Mouse (Mus musculus) neural tube, embryonic 11.5 days (tissue): ENCODE results near the gene Bysl. TPM values are rescaled to one million over a fixed set of nuclear protein-coding genes. Genes with fewer than 3 reads are reported as not detected.
"Not testable (repeated sequence)": the region's sequence is repeated elsewhere in the genome, so short reads cannot be mapped to it uniquely, and the experiment has no call there.

Experiments
- ATAC-seq: fragments of 200-750 bp; cut with Nextera tagmentation; 2 replicates; pipeline ENCODE4 v1.8.0; 2017; ENCODE audit warnings: moderate number of reproducible peaks, mild to moderate bottlenecking, moderate TSS enrichment, moderate library complexity; ENCODE audit not compliant: insufficient read depth, low FRiP score, low TSS enrichment
- DNase-seq: peaks from one replicate; pipeline ENCODE4 v3.0.0-alpha.2; 2015; ENCODE audit warnings: low spot score
- H3K27ac ChIP-seq: fragments of 300-500 bp; sonication (generic); 2 replicates; pipeline ENCODE4 v1.5.1; 2014; ENCODE audit warnings: low read depth, mild to moderate bottlenecking, low read length
- H3K27me3 ChIP-seq: fragments of 300-500 bp; sonication (generic); 2 replicates; pipeline ENCODE4 v1.6.1; 2014; ENCODE audit warnings: mild to moderate bottlenecking, low read length, mixed read lengths; ENCODE audit not compliant: control insufficient read depth, insufficient read depth
- H3K36me3 ChIP-seq: fragments of 300-500 bp; sonication (generic); 2 replicates; pipeline ENCODE4 v1.6.1; 2014; ENCODE audit warnings: mild to moderate bottlenecking, low read length, moderate library complexity, mixed read lengths; ENCODE audit not compliant: control insufficient read depth, insufficient read depth
- H3K4me1 ChIP-seq: fragments of 300-500 bp; sonication (generic); 2 replicates; pipeline ENCODE4 v1.6.1; 2014; ENCODE audit warnings: low read length, mixed read lengths; ENCODE audit not compliant: control insufficient read depth, insufficient read depth
- H3K4me2 ChIP-seq: fragments of 300-500 bp; sonication (generic); 2 replicates; pipeline ENCODE4 v1.6.1; 2014; ENCODE audit warnings: low read depth, mild to moderate bottlenecking, moderate library complexity
- H3K4me3 ChIP-seq: fragments of 300-500 bp; sonication (generic); 2 replicates; pipeline ENCODE4 v1.5.1; 2014; ENCODE audit warnings: low read depth, low read length
- H3K9ac ChIP-seq: fragments of 300-500 bp; sonication (generic); 2 replicates; pipeline ENCODE4 v1.6.1; 2014; ENCODE audit warnings: mild to moderate bottlenecking, low read length
- H3K9me3 ChIP-seq: fragments of 300-500 bp; sonication (generic); 2 replicates; pipeline ENCODE4 v1.6.1; 2016; ENCODE audit warnings: low read length; ENCODE audit not compliant: control insufficient read depth
- WGBS: fragments of 180-500 bp; shearing (Covaris S2); extraction: QIAGEN DNeasy Blood & Tissue Kit; methylation state at CpG from one replicate; pipeline ENCODE4 v1.1.7; 2014; 5-methylcytosine and 5-hydroxymethylcytosine counted together
- polyA plus RNA-seq: library from polyadenylated mRNA; unstranded; fragments of >200 nt; fragmentation: Nextera tagmentation; extraction: Ambion mirVana; gene quantifications from 2 replicates; pipeline ENCODE4 v1.2.1, GENCODE M21; 2014

The Bysl gene
- polyA plus RNA-seq, 1 experiment from 2014 or later: 37.9 TPM

DNA sequence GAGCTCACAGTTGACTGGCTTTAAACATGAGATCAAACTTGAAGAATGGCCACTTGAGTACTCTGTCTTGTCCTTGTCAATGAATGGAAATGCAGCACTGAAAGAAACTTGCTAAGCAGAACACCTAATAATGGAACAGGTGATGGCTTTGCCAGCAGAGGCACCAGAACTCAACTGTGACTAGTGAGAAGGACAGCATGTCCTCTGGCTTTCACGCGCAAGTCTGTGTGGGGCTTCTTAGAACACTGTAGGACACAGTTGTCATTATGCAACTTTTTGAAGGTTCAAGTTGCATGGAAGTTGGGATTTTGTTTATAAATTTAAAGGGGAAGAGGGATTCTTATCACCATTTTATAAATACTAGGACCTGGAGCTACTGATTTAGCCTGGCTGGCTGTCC is 13.8 kb upstream of the Bysl start:
- Histone ChIP-seq H3K9ac (no peak overlapping the region), H3K27ac (no peak overlapping the region), H3K27me3 (no peaks in the 10 kb centered on the region), H3K4me2 (no peak overlapping the region), H3K4me1 (peaks cover 4% of the 10 kb centered on the region; the same call in 1 of the 2 replicates), H3K36me3 (peaks cover 12% of the 10 kb centered on the region), H3K4me3 (no peak overlapping the region), H3K9me3 (no peaks in the 10 kb centered on the region)
- WGBS: 100% methylated on average over 2 of the region's 2 CpGs
- no peak for DNase-seq
- no peak for ATAC-seq

DNA sequence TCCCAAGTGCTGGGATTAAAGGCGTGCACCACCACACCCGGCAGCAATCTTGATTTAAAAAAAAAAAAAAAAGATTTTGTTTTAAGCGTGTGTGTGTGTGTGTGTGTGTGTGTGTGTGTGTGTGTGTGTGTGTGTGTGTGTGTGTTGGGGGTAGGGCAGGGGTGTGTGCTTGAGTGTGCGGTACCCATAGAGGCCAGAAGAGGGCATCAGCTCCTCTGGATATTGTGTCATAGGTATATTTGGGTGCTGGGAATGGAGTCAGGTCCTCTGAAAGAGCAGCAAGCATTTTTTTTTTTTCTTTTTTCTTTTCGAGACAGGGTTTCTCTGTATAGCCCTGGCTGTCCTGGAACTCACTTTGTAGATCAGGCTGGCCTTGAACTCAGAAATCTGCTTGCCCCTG is 13.3 kb upstream of the Bysl start:
- not testable (repeated sequence) for H3K4me3 ChIP-seq, H3K4me2 ChIP-seq, H3K27me3 ChIP-seq, H3K9me3 ChIP-seq, H3K4me1 ChIP-seq, DNase-seq, ATAC-seq, H3K9ac ChIP-seq, H3K27ac ChIP-seq
- WGBS: 97% methylated on average over 5 of the region's 5 CpGs
- H3K36me3 ChIP-seq: peaks cover 12% of the 10 kb centered on the region

DNA sequence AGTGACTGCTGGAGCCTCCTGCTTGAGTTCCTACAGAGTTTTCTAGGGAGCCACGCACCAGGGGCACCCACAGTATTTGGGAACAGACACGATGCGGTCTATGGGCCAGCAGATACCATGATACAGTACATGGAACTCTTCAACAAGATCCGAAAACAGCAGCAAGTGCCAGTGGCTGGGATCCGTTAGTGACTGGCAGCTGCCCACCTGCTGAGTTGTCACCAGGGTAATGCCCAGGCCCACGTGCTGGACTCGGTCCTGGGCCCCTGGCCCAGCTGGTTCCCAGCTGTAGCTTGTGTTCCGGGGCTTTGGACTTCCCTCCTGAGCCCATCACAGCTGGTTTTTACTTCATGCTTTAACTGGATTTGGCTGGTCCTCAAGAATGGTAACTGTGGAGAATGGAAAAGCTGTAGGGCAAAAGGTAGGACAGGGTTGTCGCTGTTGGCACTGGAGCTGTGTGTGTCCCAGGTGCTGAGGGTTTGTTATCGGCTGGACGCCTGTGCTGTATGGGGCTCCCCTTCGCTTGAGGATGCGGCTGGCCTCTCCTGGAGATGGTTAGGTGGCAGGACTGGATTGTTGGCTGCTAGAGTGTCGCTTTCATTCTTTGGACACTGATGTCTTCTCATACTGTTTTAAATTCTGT is 11.7 kb upstream of the Bysl start:
- no peaks in the 10 kb centered on the region for H3K27me3 ChIP-seq
- no peak overlapping the region for H3K4me3 ChIP-seq
- ATAC-seq: no peak
- peaks cover 14% of the 10 kb centered on the region for H3K36me3 ChIP-seq
- H3K4me2 ChIP-seq: no peak overlapping the region
- no peaks in the 10 kb centered on the region for H3K9me3 ChIP-seq
- no peaks in the 10 kb centered on the region for H3K4me1 ChIP-seq
- no peak overlapping the region for H3K27ac ChIP-seq
- WGBS: 94% methylated on average over 14 of the region's 14 CpGs
- no peak for DNase-seq
- H3K9ac ChIP-seq: no peak overlapping the region

DNA sequence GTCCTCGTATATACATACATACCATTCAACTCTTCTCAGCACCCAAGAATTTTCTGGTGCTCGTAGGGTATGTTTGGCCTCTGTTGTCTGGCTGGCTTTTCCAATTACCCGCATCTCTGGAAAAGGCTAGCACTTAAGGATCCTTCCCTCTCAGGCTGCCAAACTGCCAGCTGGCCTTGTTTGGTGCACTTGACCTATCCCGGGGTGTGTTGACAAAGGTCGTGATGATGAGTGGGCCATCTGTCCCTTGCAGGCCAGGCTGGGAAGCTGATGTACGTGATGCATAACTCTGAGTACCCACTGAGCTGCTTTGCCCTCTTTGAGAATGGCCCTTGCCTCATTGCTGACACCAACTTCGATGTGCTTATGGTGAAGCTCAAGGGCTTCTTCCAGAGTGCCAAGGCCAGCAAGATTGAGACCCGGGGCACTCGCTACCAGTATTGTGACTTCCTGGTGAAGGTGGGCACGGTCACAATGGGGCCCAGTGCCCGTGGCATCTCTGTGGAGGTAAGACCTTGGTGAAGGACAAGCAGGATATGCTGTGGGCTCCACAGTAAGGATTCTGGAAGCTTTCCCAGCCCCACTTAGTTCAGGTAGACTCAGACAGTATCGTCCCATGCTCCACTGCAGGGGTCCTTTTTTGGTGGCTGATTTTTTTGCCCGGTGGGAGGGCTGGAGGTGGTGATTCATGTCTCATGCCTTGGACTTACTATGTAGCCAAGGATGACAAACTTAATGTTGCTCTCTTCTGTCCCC is 7.4 kb upstream of the Bysl start:
- H3K4me3 ChIP-seq: no peak overlapping the region
- peaks cover 14% of the 10 kb centered on the region for H3K36me3 ChIP-seq
- no peaks in the 10 kb centered on the region for H3K4me1 ChIP-seq
- WGBS: 86% methylated on average over 13 of the region's 13 CpGs
- no peaks in the 10 kb centered on the region for H3K9me3 ChIP-seq
- no peak overlapping the region for H3K27ac ChIP-seq
- ATAC-seq: no peak
- no peak overlapping the region for H3K4me2 ChIP-seq
- H3K9ac ChIP-seq: no peak overlapping the region
- DNase-seq: no peak
- no peaks in the 10 kb centered on the region for H3K27me3 ChIP-seq

DNA sequence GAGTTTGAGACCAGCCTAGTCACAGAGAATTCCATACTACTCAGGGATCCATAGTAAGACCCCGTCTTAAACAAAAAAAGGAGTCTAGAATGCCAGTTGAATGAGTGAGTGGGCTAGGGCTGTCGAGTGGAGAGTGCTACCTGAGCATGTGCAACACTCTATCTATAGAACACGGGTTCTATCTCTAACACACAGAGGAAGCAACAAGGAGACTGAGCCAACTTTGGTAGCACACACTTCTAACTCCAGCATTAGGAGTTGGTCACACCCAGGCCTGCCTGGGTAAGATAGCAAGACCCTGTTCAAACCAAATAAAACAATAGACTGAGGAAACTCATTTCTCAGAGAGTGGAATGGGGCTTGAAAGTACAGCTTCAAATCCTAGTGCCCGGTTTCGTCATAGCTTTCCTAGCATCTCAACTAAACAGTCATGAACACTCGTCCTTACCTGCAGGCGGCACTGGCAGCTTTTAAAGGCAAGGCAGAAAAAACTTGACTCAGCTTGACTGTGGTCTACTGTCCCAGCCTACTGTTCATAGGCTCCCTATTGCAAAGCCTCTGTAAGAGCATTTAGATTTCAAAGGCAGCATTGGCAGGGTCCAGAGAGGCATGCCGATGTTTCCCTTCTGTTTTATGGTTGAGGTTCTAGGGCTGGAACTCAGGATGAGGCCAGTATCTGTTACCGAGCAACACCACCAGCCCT is 6.5 kb upstream of the Bysl start:
- peaks cover 9% of the 10 kb centered on the region for H3K36me3 ChIP-seq
- WGBS: 93% methylated on average over 9 of the region's 9 CpGs

DNA sequence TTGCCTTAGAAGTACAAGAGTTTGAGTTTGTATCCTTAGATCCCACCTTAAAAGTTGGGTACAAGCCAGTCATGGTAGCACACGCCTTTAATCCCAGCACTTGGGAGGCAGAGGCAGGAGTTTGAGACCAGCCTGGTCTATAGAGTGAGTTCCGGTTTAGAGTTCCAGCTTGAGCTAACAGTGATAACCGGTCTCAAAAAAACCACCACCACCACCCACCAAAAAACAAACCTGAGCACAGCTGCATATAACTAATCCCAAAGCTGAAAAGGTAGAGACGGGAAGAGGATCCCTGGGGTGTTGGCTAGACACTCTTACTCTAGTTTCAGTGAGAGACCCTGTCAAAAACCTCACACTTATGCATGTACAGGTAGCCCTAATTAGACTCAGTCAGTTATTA is 5.4 kb upstream of the Bysl start:
- H3K9me3 ChIP-seq: no peaks in the 10 kb centered on the region
- no peak overlapping the region for H3K9ac ChIP-seq
- 89% methylated on average over 4 of the region's 4 CpGs for WGBS
- no peak overlapping the region for H3K27ac ChIP-seq
- ATAC-seq: no peak
- no peak overlapping the region for H3K4me2 ChIP-seq
- peaks cover 6% of the 10 kb centered on the region for H3K4me1 ChIP-seq
- H3K4me3 ChIP-seq: no peak overlapping the region
- H3K27me3 ChIP-seq: no peaks in the 10 kb centered on the region
- no peak for DNase-seq
- H3K36me3 ChIP-seq: peaks cover 4% of the 10 kb centered on the region

More for the DNA sequence above, 6.5 kb upstream of the Bysl start:
- Histone ChIP-seq H3K4me2 (no peak overlapping the region), H3K9ac (no peak overlapping the region), H3K27ac (no peak overlapping the region), H3K4me1 (peaks cover under 1% of the 10 kb centered on the region; the same call in 1 of the 2 replicates), H3K9me3 (no peaks in the 10 kb centered on the region), H3K27me3 (no peaks in the 10 kb centered on the region), H3K4me3 (no peak overlapping the region)
- no peak for ATAC-seq
- no peak for DNase-seq

DNA sequence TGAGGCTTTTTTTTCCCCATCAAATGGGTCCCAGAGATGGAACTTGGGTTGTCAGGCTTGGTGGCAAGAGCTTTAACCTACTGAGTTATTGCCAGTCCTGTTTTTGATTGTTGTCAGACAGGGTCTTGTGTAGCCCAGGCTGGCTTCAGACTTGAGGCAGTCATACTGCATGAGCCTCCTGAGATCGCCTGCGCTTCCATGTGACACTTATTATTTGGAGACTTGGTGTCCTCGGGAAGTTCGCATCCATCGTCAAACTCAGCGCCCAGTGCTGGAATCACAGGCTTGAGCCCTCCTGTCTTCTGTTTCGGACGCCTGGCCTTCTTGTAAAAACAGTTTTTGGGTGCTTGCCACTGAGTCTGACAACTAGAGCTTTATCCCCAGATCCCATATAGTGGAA is 4.8 kb upstream of the Bysl start:
- Histone ChIP-seq H3K4me3 (no peak overlapping the region), H3K27me3 (no peaks in the 10 kb centered on the region), H3K4me1 (peaks cover 6% of the 10 kb centered on the region), H3K4me2 (no peak overlapping the region), H3K9ac (no peak overlapping the region), H3K27ac (no peak overlapping the region), H3K36me3 (peaks cover 4% of the 10 kb centered on the region), H3K9me3 (no peaks in the 10 kb centered on the region)
- ATAC-seq (no peak), DNase-seq (no peak)
- WGBS: 97% methylated on average over 8 of the region's 8 CpGs

DNA sequence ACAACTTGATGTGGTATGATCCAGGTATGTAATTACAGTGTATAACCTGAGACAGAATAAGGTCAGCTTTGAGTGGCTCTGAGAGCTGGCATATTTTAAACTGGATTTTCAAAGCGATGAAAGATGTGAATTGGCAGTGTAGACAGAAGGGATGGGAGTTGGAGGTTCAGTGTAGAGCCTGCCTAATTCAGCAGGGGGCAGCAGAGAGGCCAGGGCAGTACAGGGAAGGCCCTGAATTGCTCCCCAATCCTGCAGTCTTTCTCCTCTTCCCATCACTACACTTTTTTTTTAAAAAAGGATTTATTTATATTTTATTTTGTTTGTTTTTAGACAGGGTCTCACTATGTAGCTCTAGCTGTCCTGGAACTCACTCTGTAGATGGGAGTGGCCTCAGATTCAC is 2.7 kb upstream of the Bysl start:
- 83% methylated on average over 1 of the region's 1 CpGs for WGBS
- no peaks in the 10 kb centered on the region for H3K27me3 ChIP-seq
- DNase-seq (no peak), ATAC-seq (no peak)
- H3K9ac ChIP-seq: no peak overlapping the region
- no peaks in the 10 kb centered on the region for H3K9me3 ChIP-seq
- H3K4me2 ChIP-seq: no peak overlapping the region
- H3K27ac ChIP-seq: no peak overlapping the region
- H3K36me3 ChIP-seq: peaks cover 4% of the 10 kb centered on the region; the same call in 1 of the 2 replicates
- H3K4me1 ChIP-seq: peaks cover 11% of the 10 kb centered on the region
- H3K4me3 ChIP-seq: no peak overlapping the region
